ENCODE assay signal across 21 mouse cellular contexts in the genomic region with DNA sequence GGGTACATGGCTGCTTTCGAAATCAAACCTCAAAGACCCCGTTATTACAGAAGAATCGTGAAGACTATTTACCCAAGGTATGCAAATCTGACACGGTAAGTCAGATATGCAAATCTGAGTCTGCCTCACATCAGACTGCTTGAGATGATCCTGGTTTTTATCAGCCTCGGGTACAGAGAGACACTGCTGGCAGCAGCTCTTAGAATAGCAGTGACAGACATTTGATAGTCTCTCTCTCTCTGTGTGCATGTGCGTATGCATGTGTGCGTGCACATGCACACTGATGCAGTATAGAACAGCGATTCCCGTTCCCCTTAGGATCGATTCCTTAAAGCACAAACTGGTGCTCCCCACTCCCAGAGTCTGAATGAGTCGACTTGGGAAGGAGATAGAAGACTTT. TPM values are rescaled to one million over a fixed set of nuclear protein-coding genes. Genes with fewer than 3 reads are reported as not detected.
DNase-seq lines count a peak whose midpoint lies in the region; ATAC-seq and TF ChIP-seq lines count a peak whose summit lies in the region.
"Had no signal": no experiment of that assay in that cellular context is flagged by ENCODE, and none has a peak within 500 bp of the region (broad histone marks: within the 10 kb centered on the region; RNA-seq: fewer than 3 reads in every experiment).

No protein-coding gene starts in this region.

- no peaks in the 10 kb centered on the region for H3K9me3 ChIP-seq in forebrain, postnatal 0 days (ENCODE audit: low read length)
- H3K9me3 ChIP-seq in forebrain, embryonic 10.5 days, result no peaks in the 10 kb centered on the region
- H3K9me3 ChIP-seq in heart, embryonic 13.5 days, result no peaks in the 10 kb centered on the region
- H3K9me3 ChIP-seq in heart, postnatal 0 days (replicated peaks; ENCODE audit: control insufficient read depth, low read length), result no peaks in the 10 kb centered on the region
- H3K9me3 ChIP-seq: embryonic facial prominence, embryonic 13.5 days; intestine, embryonic 15.5 days had no signal

- no peaks in the 10 kb centered on the region for H3K27me3 ChIP-seq in forebrain, postnatal 0 days (ENCODE audit: insufficient read depth, low read length)
- H3K27me3 ChIP-seq in forebrain, embryonic 10.5 days (ENCODE audit: poor library complexity, severe bottlenecking), result no peaks in the 10 kb centered on the region
- H3K27me3 ChIP-seq in heart, embryonic 13.5 days (replicated peaks), result no peaks in the 10 kb centered on the region
- no peaks in the 10 kb centered on the region for H3K27me3 ChIP-seq in heart, postnatal 0 days (ENCODE audit: control insufficient read depth, insufficient read depth, low read length)
- H3K27me3 ChIP-seq: CH12.LX; embryonic facial prominence, embryonic 13.5 days; intestine, embryonic 15.5 days; Patski had no signal

- no peaks in the 10 kb centered on the region for H3K36me3 ChIP-seq in forebrain, postnatal 0 days (ENCODE audit: insufficient read depth)
- no peaks in the 10 kb centered on the region for H3K36me3 ChIP-seq in forebrain, embryonic 10.5 days (replicated peaks)
- peaks cover 27% of the 10 kb centered on the region for H3K36me3 ChIP-seq in heart, embryonic 13.5 days
- H3K36me3 ChIP-seq in heart, postnatal 0 days (replicated peaks; ENCODE audit: control insufficient read depth, insufficient read depth, low read length), result peaks cover 8% of the 10 kb centered on the region; the same call in 1 of the 2 replicates
- H3K36me3 ChIP-seq: embryonic facial prominence, embryonic 13.5 days; hindbrain, embryonic 10.5 days; intestine, embryonic 15.5 days had no signal

- H3K9ac ChIP-seq in forebrain, postnatal 0 days, result no peak overlapping the region
- H3K9ac ChIP-seq in heart, embryonic 13.5 days, result peak overlapping the region; percentile 53
- H3K9ac ChIP-seq in heart, postnatal 0 days (replicated peaks; ENCODE audit: low read depth, low read length), result no peak overlapping the region
- H3K9ac ChIP-seq: embryonic facial prominence, embryonic 13.5 days; hindbrain, embryonic 14.5 days; intestine, embryonic 15.5 days had no signal

- H3K4me1 ChIP-seq in forebrain, postnatal 0 days (ENCODE audit: insufficient read depth), result no peaks in the 10 kb centered on the region
- no peaks in the 10 kb centered on the region for H3K4me1 ChIP-seq in forebrain, embryonic 10.5 days
- H3K4me1 ChIP-seq in heart, embryonic 13.5 days, result peaks cover 100% of the 10 kb centered on the region
- peaks cover 61% of the 10 kb centered on the region for H3K4me1 ChIP-seq in heart, postnatal 0 days (ENCODE audit: control insufficient read depth, insufficient read depth)
- H3K4me1 ChIP-seq: hindbrain, embryonic 10.5 days; intestine, embryonic 15.5 days had no signal

- DNase-seq in forebrain, postnatal 0 days, result no peak
- DNase-seq in forebrain, embryonic 10.5 days (ENCODE audit: extremely low spot score, low spot score), result no peak
- no peak for DNase-seq in heart, adult 8-10 months (ENCODE audit: low spot score)
- no peak for DNase-seq in heart, postnatal 0 days (ENCODE audit: low spot score)
- no peak for DNase-seq in heart, adult 18-20 months
- no peak for DNase-seq in testis, postnatal 10 days (ENCODE audit: low spot score)
- DNase-seq: adrenal gland, postnatal 14 days; cerebellum, adult 18-20 months; cerebellum, adult 9-11 months; cerebellum, postnatal 36 days; gastrocnemius, adult 2 months; gastrocnemius, postnatal 25 days; kidney, adult 18-20 months had no signal

- no peak for TF ChIP-seq CTCF in forebrain, postnatal 0 days (IDR thresholded peaks at IDR 0.05; ENCODE audit: low read depth)
- TF ChIP-seq CTCF in heart, postnatal 0 days (IDR thresholded peaks at IDR 0.05; ENCODE audit: low read depth), result no peak

- H3K4me3 ChIP-seq in forebrain, postnatal 0 days (ENCODE audit: low read depth, low read length), result no peak overlapping the region
- no peak overlapping the region for H3K4me3 ChIP-seq in forebrain, embryonic 10.5 days
- H3K4me3 ChIP-seq in heart, embryonic 13.5 days, result no peak overlapping the region
- no peak overlapping the region for H3K4me3 ChIP-seq in heart, postnatal 0 days (ENCODE audit: low read depth, low read length)
- H3K4me3 ChIP-seq: embryonic facial prominence, embryonic 13.5 days; gastrocnemius, adult 2 months; hindbrain, embryonic 10.5 days; intestine, embryonic 15.5 days had no signal

- TF ChIP-seq EP300 in heart, postnatal 0 days (IDR thresholded peaks at IDR 0.05; ENCODE audit: low read depth), result no peak

- H3K27ac ChIP-seq in forebrain, postnatal 0 days (ENCODE audit: low read depth, low read length), result no peak overlapping the region
- no peak overlapping the region for H3K27ac ChIP-seq in forebrain, embryonic 10.5 days
- peak overlapping the region; percentile 90 for H3K27ac ChIP-seq in heart, embryonic 13.5 days (replicated peaks)
- H3K27ac ChIP-seq in heart, postnatal 0 days (ENCODE audit: low read depth), result peak overlapping the region; percentile 89; the same call in 1 of the 2 replicates
- H3K27ac ChIP-seq: embryonic facial prominence, embryonic 13.5 days; gastrocnemius, adult 2 months; hindbrain, embryonic 10.5 days; hindbrain, embryonic 14.5 days; intestine, embryonic 15.5 days had no signal

- WGBS in forebrain, postnatal 0 days, result 78% methylated on average over 11 of the region's 11 CpGs
- WGBS in forebrain, embryonic 10.5 days, result 93% methylated on average over 11 of the region's 11 CpGs
- WGBS in heart, embryonic 13.5 days, result 42% methylated on average over 11 of the region's 11 CpGs
- 40% methylated on average over 11 of the region's 11 CpGs for whole genome bisulfite sequencing in heart, postnatal 0 days

- H3K4me2 ChIP-seq in forebrain, postnatal 0 days (ENCODE audit: low read depth), result no peak overlapping the region
- peak overlapping the region; percentile 39 for H3K4me2 ChIP-seq in heart, embryonic 13.5 days
- H3K4me2 ChIP-seq in heart, postnatal 0 days (ENCODE audit: low read depth, low read length), result no peak overlapping the region
- H3K4me2 ChIP-seq: embryonic facial prominence, embryonic 13.5 days; hindbrain, embryonic 14.5 days; intestine, embryonic 15.5 days had no signal

- ATAC-seq in forebrain, postnatal 0 days, result peak; percentile 69
- no peak for ATAC-seq in heart, embryonic 13.5 days (ENCODE audit: extremely low read depth, insufficient number of reproducible peaks, low FRiP score, low TSS enrichment)
- no peak for ATAC-seq in heart, postnatal 0 days (ENCODE audit: insufficient read depth, low read depth)
- ATAC-seq: activated CD4-positive, CD25-positive, alpha-beta regulatory T cell, adult 4 months; intestine, embryonic 15.5 days; Patski had no signal

RNA-seq across cellular contexts. Expression of gene Pakap, which starts 8.1 kb away (rescaled TPM):
- total RNA-seq in forebrain, postnatal 0 days (2014; rRNA removed), result 3.7 and 6.9 TPM in 2 replicates
- polyA plus RNA-seq in forebrain, postnatal 0 days (2015; fragmentation: Nextera tagmentation; extraction: Ambion mirVana), result 6.1 and 9.5 TPM in 2 replicates
- 17.5 and 22.6 TPM in 2 replicates for polyA plus RNA-seq in forebrain, embryonic 10.5 days (2016; fragmentation: Nextera tagmentation; extraction: Ambion mirVana)
- 49.3 and 52.6 TPM in 2 replicates for polyA plus RNA-seq in heart, embryonic 13.5 days (2015; fragmentation: Nextera tagmentation; extraction: Ambion mirVana)
- total RNA-seq in heart, adult 8-10 months (2022), result 10 to 100 TPM; 29.2 to 44.2 (median 39.5) TPM
- total RNA-seq in heart, postnatal 0 days (2014; rRNA removed; ENCODE audit: low replicate concordance), result 21.1 and 26.8 TPM in 2 replicates
- polyA plus RNA-seq in heart, postnatal 0 days (2015; fragmentation: Nextera tagmentation; extraction: Ambion mirVana), result 33.8 and 43.7 TPM in 2 replicates
- 10 to 100 TPM; 35.7 to 40.6 TPM for total RNA-seq in heart, adult 18-20 months (2021)

Comparison
In these comparisons a context has a peak if more than half of its experiments do, and no peak if none do; other contexts are left out.
1. H3K27ac ChIP-seq: peak in heart, embryonic 13.5 days (single experiment) and heart, postnatal 0 days (single experiment); none in forebrain, postnatal 0 days (single experiment) and forebrain, embryonic 10.5 days (single experiment).